Mouse (Mus musculus): ENCODE data around the gene Taf1c. TPM values are rescaled to one million over a fixed set of nuclear protein-coding genes. Genes with fewer than 3 reads are reported as not detected.

Taf1c gene
- polyA plus RNA-seq, 1 experiment, result 24.0 TPM

GRCm38 (mm10) chr8:119622555-119622954 lies 17.5 kb upstream of the Taf1c start:
- no peak for TF ChIP-seq POLR2A (IDR thresholded peaks at IDR 0.05; ENCODE audit: borderline replicate concordance, extremely low read depth, insufficient read depth, insufficient read length, poor library complexity, severe bottlenecking)
- TF ChIP-seq CTCF (IDR thresholded peaks at IDR 0.05; ENCODE audit: borderline replicate concordance, extremely low read depth, insufficient read depth, insufficient read length), result no peak
- DNase-seq (ENCODE audit: low read depth), result no peak

DNA sequence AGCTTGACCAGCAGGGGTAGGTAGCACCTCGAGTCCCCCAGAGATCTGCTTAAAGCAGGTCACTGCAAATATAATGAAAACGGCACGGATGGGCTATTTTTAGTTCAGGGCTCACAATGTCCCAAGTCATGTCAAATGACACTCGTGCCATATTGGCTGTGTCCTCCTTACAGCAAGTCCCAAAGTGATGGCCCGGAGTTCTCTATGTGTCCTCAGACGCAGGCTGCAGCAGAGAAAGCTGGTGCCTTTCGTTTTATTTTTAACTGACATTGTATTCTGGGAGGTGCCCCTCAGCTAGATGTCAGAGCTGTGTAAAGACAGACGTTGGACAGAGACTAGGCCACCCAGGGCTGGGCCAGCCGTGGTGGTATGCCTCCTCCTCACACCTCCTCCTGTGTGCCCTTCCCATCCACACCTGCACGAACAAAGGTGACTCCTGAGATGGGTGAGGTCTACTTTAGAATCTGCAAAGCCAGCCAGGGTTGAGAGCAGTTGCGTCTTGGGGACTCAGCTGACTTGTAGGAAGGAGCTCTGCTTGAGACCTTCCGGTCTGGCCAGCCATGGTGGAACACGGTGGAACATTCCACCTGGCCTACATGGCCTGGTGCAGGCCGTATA lies 15.9 kb upstream of the Taf1c start:
- no peak for TF ChIP-seq POLR2A (IDR thresholded peaks at IDR 0.05; ENCODE audit: borderline replicate concordance, extremely low read depth, insufficient read depth, insufficient read length, poor library complexity, severe bottlenecking)
- no peak for TF ChIP-seq CTCF (IDR thresholded peaks at IDR 0.05; ENCODE audit: borderline replicate concordance, extremely low read depth, insufficient read depth, insufficient read length)
- DNase-seq (ENCODE audit: low read depth), result no peak

DNA sequence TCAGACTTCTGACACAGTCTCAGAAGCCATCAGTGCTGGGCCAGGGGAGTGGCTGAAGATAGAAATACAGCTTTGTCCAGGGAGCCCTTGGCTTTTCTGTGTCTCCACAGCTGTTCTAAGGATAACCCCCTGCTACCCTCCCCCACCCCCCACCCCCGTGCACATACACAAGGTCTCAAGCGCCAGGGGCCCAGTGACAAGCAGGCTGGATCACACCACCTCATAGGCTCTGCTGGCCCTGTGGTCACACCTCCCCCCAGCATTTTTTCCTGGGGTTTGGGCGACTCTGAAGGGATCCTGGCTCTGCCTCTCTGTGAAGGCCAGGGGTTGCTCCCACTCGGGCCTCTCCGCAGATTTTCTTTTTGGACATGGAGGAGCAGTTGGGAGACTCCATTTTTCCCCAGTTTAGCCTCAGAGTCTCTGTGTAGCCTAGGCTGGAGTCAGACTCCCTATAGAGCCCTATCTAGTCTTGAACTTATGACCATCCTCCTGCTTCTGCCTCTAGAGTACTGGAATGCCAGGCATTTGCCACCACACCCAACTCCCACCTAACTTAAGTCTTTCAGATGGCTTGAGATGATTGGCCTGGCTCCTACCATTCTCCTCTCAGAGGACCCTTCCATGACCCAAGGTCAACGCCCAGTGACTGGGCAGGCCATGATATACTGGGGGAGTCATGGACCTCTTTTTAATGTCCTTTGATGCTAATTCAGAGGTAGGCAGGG lies 15.3 kb upstream of the Taf1c start:
- DNase-seq (ENCODE audit: low read depth), result no peak
- no peak for TF ChIP-seq POLR2A (IDR thresholded peaks at IDR 0.05; ENCODE audit: borderline replicate concordance, extremely low read depth, insufficient read depth, insufficient read length, poor library complexity, severe bottlenecking)
- TF ChIP-seq CTCF (IDR thresholded peaks at IDR 0.05; ENCODE audit: borderline replicate concordance, extremely low read depth, insufficient read depth, insufficient read length), result no peak

DNA sequence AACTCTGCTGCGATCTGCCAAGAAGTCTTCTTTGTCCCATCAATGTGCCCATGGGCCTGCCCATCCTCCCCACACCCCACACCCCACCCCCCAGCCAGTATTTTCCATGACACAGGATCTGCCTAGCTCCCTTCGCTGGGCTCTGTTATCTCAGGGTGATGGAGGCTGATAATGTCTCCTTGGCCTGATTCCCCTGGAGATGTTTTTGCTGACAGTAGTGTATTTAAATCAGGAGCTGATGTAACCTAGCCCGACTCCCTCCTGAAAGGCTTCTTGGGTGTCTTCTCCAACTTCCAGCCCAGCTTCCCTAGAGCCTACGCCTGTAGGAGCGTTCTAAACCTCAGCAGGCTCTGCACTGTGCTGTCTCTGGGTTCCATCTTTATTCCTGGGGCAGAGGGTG lies 13.9 kb upstream of the Taf1c start:
- TF ChIP-seq CTCF (IDR thresholded peaks at IDR 0.05; ENCODE audit: borderline replicate concordance, extremely low read depth, insufficient read depth, insufficient read length), result no peak
- no peak for TF ChIP-seq POLR2A (IDR thresholded peaks at IDR 0.05; ENCODE audit: borderline replicate concordance, extremely low read depth, insufficient read depth, insufficient read length, poor library complexity, severe bottlenecking)
- DNase-seq (ENCODE audit: low read depth), result no peak

GRCm38 (mm10) chr8:119617586-119617985 lies 12.6 kb upstream of the Taf1c start:
- TF ChIP-seq CTCF (IDR thresholded peaks at IDR 0.05; ENCODE audit: borderline replicate concordance, extremely low read depth, insufficient read depth, insufficient read length) (no peak), POLR2A (IDR thresholded peaks at IDR 0.05; ENCODE audit: borderline replicate concordance, extremely low read depth, insufficient read depth, insufficient read length, poor library complexity, severe bottlenecking) (no peak)

DNA sequence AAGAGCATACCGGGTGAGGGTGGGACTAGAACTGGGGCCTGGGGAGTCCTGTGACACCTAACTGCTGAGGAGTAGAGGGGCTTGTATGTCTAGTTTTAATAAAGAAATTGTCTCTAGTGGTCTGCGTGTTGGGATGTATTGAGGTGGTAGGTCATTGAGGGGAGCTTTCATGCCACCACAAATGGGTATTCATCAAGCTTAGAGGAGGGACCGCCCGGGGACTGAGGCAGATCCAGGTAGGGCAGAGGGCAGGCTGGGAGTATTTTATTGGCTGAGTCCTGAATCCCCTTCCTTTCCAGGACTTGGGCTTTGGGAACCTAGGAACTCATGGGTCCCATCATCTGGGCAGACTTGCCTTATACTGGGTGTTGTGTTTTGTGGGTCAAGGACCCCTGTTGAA lies 11.8 kb upstream of the Taf1c start:
- TF ChIP-seq POLR2A (IDR thresholded peaks at IDR 0.05; ENCODE audit: borderline replicate concordance, extremely low read depth, insufficient read depth, insufficient read length, poor library complexity, severe bottlenecking), result no peak
- no peak for TF ChIP-seq CTCF (IDR thresholded peaks at IDR 0.05; ENCODE audit: borderline replicate concordance, extremely low read depth, insufficient read depth, insufficient read length)
- DNase-seq (ENCODE audit: low read depth), result no peak

More at GRCm38 (mm10) chr8:119617586-119617985, 12.6 kb upstream of the Taf1c start:
- DNase-seq (ENCODE audit: low read depth), result no peak

- no peak for DNase-seq (ENCODE audit: low read depth)
- TF ChIP-seq POLR2A (IDR thresholded peaks at IDR 0.05; ENCODE audit: borderline replicate concordance, extremely low read depth, insufficient read depth, insufficient read length, poor library complexity, severe bottlenecking) (no peak), CTCF (IDR thresholded peaks at IDR 0.05; ENCODE audit: borderline replicate concordance, extremely low read depth, insufficient read depth, insufficient read length) (no peak)
These were observed 11.3 kb upstream of the Taf1c start for GRCm38 (mm10) chr8:119616358-119616757.

GRCm38 (mm10) chr8:119615096-119615495 lies 10.1 kb upstream of the Taf1c start:
- TF ChIP-seq POLR2A (IDR thresholded peaks at IDR 0.05; ENCODE audit: borderline replicate concordance, extremely low read depth, insufficient read depth, insufficient read length, poor library complexity, severe bottlenecking), result no peak
- no peak for TF ChIP-seq CTCF (IDR thresholded peaks at IDR 0.05; ENCODE audit: borderline replicate concordance, extremely low read depth, insufficient read depth, insufficient read length)
- DNase-seq (ENCODE audit: low read depth), result no peak

GRCm38 (mm10) chr8:119612471-119612870 lies 7.4 kb upstream of the Taf1c start, which contains the start of gene Adad2:
Gene Adad2, plus strand, starts transcription at chr8:119612747.
- TF ChIP-seq CTCF (IDR thresholded peaks at IDR 0.05; ENCODE audit: borderline replicate concordance, extremely low read depth, insufficient read depth, insufficient read length) (no peak), POLR2A (IDR thresholded peaks at IDR 0.05; ENCODE audit: borderline replicate concordance, extremely low read depth, insufficient read depth, insufficient read length, poor library complexity, severe bottlenecking) (no peak)
- no peak for DNase-seq (ENCODE audit: low read depth)

- DNase-seq (ENCODE audit: low read depth), result peak; percentile 13
- TF ChIP-seq POLR2A (IDR thresholded peaks at IDR 0.05; ENCODE audit: borderline replicate concordance, extremely low read depth, insufficient read depth, insufficient read length, poor library complexity, severe bottlenecking), result no peak
- no peak for TF ChIP-seq CTCF (IDR thresholded peaks at IDR 0.05; ENCODE audit: borderline replicate concordance, extremely low read depth, insufficient read depth, insufficient read length)
These were observed 1.2 kb upstream of the Taf1c start for GRCm38 (mm10) chr8:119606224-119606623.

- no peak for DNase-seq (ENCODE audit: low read depth)
- TF ChIP-seq CTCF (IDR thresholded peaks at IDR 0.05; ENCODE audit: borderline replicate concordance, extremely low read depth, insufficient read depth, insufficient read length) (no peak), POLR2A (IDR thresholded peaks at IDR 0.05; ENCODE audit: borderline replicate concordance, extremely low read depth, insufficient read depth, insufficient read length, poor library complexity, severe bottlenecking) (no peak)
These were observed 621 bp downstream of the Taf1c start for GRCm38 (mm10) chr8:119604398-119604803.

DNA sequence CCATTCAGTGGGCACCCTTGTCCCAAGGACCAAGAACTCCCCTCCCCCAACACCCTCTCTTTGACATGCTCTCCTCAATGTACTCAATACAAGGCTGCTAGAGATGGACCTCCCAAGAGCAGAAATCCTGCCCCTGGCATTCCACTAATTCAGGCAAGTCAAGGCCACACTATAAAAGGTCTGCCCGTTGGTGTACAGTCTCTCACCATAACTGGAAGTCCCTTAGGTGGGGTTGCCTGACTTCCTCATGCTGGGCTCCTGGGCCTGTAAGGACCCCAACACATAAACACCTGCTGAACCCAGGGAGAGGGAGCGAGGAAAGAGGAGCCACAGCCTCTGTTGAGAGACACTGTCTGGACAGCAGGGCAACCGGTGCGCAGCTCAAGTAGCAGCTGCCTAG lies 1.3 kb downstream of the Taf1c start:
- no peak for DNase-seq (ENCODE audit: low read depth)
- no peak for TF ChIP-seq POLR2A (IDR thresholded peaks at IDR 0.05; ENCODE audit: borderline replicate concordance, extremely low read depth, insufficient read depth, insufficient read length, poor library complexity, severe bottlenecking)
- no peak for TF ChIP-seq CTCF (IDR thresholded peaks at IDR 0.05; ENCODE audit: borderline replicate concordance, extremely low read depth, insufficient read depth, insufficient read length)
